Mouse (Mus musculus) layer of hippocampus, adult 9-11 months (tissue): Measurements from ENCODE around the gene Frmd4a.

Experiments
- DNase-seq: peaks from one replicate; pipeline ENCODE4 v3.0.0; 2022

Frmd4a gene

DNA sequence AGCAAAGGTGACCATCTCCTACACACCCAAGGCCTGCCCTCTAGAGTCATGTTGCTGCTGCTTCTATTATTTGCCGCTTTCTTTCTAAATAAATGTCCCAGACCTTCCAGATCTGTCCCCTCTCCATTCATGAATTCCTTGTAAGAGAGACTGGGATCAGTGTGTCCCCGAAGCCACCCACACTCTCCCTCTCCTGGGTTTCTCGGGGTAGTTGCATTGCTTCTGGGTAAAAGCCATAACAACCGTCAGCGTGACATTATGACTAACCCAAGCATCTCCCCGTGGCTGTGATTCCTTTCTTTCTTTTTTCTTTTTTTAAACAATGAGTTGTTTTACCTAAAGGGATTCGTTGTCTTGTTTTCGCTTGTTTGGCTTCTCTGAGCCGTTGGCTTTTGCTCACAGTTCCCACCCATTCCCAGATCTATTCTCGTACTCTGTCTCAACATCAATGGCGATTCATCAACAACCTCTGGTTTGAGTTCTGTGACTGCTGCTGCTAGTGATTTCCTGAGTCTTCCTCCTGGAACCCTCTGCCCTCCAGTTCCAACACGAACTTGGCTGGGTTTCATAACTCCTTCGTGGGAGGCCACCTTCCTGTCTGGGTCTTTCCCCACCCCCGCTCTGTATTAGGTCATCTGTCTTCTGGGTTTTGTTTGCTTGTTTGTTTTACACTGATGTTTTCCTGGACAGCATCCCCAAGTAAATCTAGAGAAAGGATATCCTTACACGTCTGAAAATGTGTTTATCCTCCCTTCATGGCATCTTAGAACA lies 483.9 kb downstream of the Frmd4a start:
- DNase-seq = no peak

GRCm38 (mm10) chr2:4504413-4504812 lies 486.9 kb downstream of the Frmd4a start:
- no peak for DNase-seq

- no peak for DNase-seq
These were observed 488.2 kb downstream of the Frmd4a start for GRCm38 (mm10) chr2:4505695-4506094.

GRCm38 (mm10) chr2:4506659-4507058 lies 489.1 kb downstream of the Frmd4a start:
- DNase-seq = no peak

- no peak for DNase-seq
These were observed 490.5 kb downstream of the Frmd4a start for GRCm38 (mm10) chr2:4507887-4508615.

- DNase-seq = no peak
These were observed 491.6 kb downstream of the Frmd4a start for GRCm38 (mm10) chr2:4508959-4509615.

DNA sequence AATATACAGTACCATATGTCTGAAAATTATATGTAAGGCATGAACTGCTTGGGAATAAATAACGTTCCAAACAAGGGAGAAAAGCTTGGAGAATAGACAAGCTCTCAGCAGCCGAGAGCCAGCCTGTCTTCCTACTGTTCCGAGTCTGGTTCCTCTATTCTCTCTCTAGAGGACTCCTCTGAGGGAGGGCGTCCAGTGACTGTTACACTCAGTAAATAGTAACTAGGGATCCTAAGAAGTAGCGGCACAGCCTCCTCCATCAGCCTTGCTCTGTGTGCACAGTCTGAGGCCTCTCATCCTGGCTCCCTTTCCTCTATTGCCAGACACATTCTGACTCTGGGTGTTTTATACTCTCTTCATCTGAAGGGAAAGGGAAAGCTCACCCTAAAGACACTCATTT lies 492.2 kb downstream of the Frmd4a start:
- no peak for DNase-seq

DNA sequence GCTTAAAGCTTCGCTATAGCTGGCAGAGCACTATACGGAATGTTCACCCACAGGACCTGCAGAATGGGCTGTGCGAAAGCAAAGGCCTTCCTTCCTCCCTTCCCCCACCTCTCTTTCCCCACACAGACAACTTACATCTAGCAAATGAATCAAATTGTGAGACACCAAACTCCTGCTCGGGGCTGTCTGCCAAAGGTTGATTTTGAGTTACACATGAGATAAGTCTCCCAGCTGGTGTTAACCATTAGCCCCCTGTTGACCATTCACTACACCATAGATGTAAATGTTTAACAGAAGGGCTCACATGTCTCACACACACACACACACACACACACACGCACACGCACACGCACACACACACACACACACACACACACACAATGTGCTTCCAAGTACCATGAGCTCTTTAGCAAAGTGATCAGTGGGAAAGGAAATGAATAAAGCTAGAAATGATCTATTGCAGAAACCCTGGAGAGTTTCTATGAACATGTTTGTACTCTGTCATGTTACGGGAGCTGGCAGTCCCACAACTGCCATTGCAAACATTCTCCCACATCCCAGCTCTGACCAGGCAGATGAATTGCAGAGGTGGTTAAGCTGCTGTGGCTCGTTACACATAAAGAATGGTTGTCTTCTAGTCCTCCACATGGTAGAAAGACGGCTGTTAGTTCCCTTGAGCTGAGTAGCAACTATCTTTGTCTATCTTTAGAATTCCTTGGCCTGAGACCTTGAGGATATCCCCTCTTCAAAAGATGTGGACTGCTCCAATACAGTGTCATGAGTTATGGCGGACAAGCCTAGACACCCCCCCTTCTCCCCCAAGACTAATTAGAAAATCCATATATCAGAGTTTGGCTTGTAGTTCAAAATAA lies 492.9 kb downstream of the Frmd4a start:
- DNase-seq = no peak

DNA sequence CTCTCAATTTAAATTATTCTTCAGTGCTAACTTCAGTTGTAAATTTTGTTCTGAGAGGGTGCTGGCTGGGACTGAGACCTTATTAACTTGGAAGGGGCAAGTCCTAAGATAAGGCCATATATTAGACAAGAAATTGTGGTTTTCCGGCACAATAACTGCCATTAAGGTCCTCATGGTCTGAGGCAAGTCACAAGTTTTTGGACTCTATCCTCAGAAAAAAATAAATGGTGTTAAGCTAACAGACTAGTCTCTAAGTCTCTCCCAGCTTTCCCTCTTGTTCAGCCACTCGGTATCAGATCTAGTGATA lies 493.5 kb downstream of the Frmd4a start:
- no peak for DNase-seq

GRCm38 (mm10) chr2:4512607-4513006 lies 495.1 kb downstream of the Frmd4a start:
- no peak for DNase-seq

DNA sequence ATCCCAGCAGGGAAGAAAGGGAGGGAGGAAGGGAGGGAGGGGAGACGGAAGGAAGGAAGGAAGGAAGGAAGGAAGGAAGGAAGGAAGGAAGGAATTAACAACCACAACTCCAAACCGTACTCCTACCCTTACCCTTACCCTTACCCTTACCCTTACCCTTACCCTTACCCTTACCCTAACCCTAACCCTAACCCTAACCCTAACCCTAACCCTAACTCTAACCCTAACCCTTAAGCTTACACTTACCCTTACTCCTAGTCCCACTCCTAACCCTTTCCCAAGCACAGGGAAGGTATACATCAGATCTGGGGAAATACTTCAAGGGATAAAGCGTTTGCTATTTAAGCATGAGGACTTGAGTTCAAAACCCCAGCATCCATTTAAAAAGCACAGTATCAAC lies 498.4 kb downstream of the Frmd4a start:
- no peak for DNase-seq

DNA sequence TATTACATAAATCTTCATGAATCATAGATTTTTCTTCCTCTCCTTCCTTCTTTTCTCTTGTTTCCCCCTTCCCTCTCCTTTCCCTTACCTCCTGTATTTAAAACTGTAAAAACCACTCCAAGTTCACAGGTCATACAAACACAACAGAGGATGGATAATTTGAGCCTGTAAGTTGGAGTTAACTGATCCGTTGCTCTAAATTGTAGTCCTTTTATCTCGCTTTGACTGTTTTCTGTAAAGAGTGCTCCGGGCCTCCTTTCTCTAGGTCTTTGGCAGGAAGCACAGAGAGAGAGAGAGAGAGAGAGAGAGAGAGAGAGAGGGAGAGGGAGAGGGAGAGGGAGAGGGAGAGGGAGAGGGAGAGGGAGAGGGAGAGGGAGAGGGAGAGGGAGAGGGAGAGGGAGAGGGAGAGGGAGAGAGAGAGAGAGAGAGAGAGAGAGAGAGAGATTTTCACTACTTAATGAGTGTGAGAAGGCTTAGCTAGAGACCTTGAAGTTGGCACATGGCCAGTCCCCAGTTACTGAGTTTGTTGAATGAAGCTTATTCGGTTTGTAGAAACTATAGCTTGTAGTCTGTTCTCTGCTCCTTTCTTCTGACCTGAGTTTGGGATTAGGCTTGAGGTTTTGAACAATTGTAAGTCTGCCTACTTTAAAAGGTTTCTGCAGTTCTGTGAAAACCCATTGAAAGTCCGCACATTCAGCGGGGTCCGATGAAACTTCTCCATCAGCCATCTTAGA lies 499.5 kb downstream of the Frmd4a start:
- DNase-seq = no peak

DNA sequence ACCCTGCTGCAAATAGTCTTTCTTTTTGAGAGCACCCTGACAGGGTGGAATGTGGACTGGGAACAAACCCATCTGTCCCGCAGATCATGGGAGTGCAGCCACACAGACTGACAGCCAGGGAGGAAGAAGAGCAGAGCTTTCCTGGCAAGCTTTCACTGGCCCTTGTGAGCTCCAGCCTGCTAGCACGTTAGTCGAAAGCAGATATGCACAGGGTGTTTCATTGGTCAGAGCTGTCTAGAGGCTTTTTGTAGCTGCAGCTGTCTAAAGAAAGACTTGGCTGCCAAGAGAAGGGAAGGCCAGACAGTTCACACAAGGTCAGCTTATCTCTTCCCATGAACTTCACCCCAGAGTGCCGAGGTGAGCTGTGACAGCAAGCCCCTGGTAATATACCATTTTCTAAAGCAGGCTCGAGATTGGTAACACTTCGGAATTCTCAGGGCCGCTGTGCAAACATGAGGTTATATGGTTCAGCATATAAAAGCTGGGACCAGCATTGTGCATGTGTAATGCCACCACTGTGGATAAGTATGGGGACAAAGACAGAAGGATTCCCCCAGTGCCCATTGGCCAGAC lies 500.1 kb downstream of the Frmd4a start:
- no peak for DNase-seq

DNA sequence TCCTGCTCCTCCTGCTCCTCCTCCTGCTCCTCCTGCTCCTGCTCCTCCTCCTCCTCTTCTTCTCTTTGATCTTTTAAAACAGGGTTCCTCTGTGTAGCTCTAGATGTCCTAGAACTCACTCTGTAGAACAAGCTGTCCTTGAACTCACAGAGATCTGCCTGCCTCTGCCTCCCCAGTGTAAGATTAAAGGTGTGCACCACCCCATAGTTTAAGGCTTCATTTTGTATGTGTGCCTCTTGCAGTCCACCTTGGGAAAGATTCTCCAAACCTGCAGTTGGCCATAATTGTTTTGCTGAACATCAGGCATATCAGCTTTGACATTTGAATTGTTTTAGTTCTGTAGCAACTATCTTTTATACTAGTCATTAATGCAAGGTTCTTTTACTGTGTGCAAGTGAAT lies 501.0 kb downstream of the Frmd4a start:
- no peak for DNase-seq

DNA sequence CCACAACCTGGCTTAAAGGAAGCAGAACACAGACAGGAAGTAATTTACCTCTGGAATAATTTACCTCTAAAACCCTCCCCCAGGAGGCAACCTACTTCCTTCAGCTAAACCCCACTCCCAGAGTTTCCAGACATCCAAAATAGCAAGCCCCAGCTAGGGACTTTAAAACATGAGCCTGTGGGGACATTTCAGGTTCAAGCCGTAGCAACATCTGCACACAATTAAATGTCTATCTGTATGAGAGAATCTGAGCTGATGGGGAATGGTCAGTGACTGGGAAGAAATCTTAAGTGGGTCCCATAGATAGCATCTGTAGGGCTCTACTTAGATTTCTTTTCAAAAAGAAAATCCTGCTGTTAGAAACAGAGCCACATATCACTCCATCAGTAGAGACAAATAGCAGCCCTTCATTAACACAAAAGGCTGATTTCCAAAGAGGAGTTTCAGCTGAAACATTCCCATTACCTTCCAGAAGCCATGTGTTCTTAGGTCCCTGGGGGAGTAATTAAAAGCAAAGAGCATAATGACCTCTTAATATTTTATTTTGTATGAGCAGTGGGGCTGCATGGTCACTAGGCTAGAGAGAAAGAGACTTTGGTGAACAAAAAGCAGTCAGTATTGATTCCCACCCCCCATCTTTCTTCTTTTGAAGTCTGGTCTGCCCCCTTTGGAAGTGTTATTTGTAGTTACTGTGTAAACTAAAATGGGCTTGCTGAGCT lies 505.4 kb downstream of the Frmd4a start:
- DNase-seq = no peak

DNA sequence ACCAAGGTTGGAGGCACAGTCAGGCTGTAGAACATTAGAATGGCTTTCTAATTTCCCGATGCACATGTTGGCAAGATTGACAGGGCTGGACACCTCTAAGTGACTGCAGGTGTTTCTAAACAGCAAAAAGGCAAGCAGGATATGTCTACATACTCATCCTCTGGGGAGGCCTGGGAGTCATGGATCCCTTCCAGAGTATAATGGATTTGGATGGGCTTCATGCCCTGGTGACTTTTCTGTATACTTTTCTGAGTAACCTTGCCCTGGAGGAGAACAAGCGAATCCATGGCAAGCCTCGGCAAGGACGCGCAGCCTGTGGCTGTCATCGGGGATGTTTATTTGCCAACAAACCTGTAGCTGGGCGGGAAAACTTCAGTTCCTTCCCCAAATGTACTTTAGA lies 509.6 kb downstream of the Frmd4a start:
- no peak for DNase-seq

GRCm38 (mm10) chr2:4529254-4529729 lies 511.8 kb downstream of the Frmd4a start:
- peak; percentile 82 for DNase-seq

- DNase-seq = no peak
These were observed 514.1 kb downstream of the Frmd4a start for GRCm38 (mm10) chr2:4531533-4532197.

DNA sequence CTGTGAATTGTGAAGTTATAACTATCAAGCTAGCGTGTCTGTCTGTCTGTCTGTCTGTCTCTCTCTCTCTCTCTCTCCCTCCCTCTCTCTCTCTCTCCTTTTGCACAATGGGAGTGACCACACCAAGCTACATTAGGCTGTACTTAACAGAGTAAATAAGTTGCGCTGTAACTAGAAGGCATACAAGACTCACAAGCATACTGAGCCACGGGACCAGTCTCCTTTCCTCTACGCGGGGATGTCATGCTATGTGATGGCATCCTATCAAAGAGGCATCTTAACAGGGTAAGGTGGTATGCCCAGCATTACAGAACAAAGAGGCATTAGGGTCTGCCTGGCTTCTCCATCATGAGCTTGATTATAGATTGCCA lies 514.7 kb downstream of the Frmd4a start:
- DNase-seq = no peak

DNA sequence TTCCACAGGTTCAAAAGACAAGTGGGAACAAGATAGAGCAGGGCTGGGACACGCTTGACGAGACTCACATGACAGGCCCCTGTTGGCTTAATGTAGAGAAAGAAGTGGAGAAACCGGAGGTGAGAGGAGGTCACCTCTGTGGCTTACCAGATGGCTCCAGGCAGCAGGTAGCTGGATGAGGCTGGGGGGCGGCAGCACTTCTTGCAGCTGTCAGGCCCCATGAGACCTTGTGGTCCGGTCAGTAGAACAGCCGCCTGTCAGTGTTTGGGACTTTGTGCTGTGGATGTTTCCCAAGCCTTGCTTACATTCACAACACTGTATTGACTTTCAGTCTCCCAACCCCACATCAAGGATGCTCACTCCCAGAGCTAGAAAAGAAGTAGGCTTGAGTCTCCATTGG lies 515.4 kb downstream of the Frmd4a start:
- no peak for DNase-seq
